Mouse (Mus musculus): Measurements from ENCODE around the gene Gsdme.

Gene Gsdme

GRCm38 (mm10) chr6:50180189-50180588, 83.5 kb downstream of the Gsdme start:
- peak; percentile 4 for DNase-seq

GRCm38 (mm10) chr6:50175736-50176135, 87.9 kb downstream of the Gsdme start:
- DNase-seq = no peak

- DNase-seq = peak; percentile 22
Measured at GRCm38 (mm10) chr6:50169771-50170170, 93.9 kb downstream of the Gsdme start.

- DNase-seq = no peak
Measured at GRCm38 (mm10) chr6:50168821-50169220, 94.8 kb downstream of the Gsdme start.

- no peak for DNase-seq
Measured at GRCm38 (mm10) chr6:50163013-50163412, 100.6 kb downstream of the Gsdme start.

- no peak for DNase-seq
Measured at GRCm38 (mm10) chr6:50159842-50160241, 103.8 kb downstream of the Gsdme start.

GRCm38 (mm10) chr6:50149378-50149777, 114.3 kb downstream of the Gsdme start:
- DNase-seq = no peak

- DNase-seq = no peak
Measured at GRCm38 (mm10) chr6:50146158-50146557, 117.5 kb downstream of the Gsdme start.

GRCm38 (mm10) chr6:50139526-50139925, 124.1 kb downstream of the Gsdme start:
- no peak for DNase-seq

Data from cerebellum, adult 9-11 months (tissue).